Mouse (Mus musculus): ENCODE measurements at regions not wholly inside any gene's neighbourhood (a gene's known extent, or its start where the extent isn't known, plus 50 kb on each side); places are given as distances from the start of the nearest gene placed in this dataset.

DNA sequence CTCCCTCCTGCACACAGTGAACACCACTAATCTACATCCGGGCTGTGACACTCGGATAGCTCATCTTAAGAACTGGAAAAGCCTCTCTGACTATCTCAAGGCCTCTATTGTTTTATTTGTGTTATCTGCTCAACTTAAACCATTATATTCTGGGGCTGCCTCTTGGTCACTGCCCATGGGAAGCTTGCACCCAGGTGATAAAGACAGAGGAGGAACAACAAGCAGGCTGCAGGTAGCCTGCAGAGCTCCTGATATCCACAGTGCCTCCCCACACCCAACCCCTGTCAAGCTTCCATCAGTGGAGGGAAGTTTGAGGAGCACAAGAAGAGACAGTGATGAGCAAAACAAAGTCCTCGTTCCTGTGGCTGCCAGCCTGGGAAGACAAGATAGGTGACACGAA lies 467.0 kb upstream of the Smim15 start:
- H3K4me3 ChIP-seq (ENCODE audit: low read length): no peak overlapping the region
- no peaks in the 10 kb centered on the region for H3K9me3 ChIP-seq (ENCODE audit: low read length)
- H3K27ac ChIP-seq (ENCODE audit: low read length): no peak overlapping the region
- no peaks in the 10 kb centered on the region for H3K4me1 ChIP-seq (ENCODE audit: insufficient read depth, low read length)
- H3K36me3 ChIP-seq (ENCODE audit: insufficient read depth, low read length): no peaks in the 10 kb centered on the region
- ATAC-seq (ENCODE audit: low FRiP score, low TSS enrichment): no peak
- H3K9ac ChIP-seq (replicated peaks; ENCODE audit: low read length): no peak overlapping the region
- WGBS: 77% methylated on average over 4 of the region's 4 CpGs
- H3K4me2 ChIP-seq (replicated peaks; ENCODE audit: low read depth, low read length): no peak overlapping the region
- no peaks in the 10 kb centered on the region for H3K27me3 ChIP-seq (ENCODE audit: insufficient read depth, low read length)

DNA sequence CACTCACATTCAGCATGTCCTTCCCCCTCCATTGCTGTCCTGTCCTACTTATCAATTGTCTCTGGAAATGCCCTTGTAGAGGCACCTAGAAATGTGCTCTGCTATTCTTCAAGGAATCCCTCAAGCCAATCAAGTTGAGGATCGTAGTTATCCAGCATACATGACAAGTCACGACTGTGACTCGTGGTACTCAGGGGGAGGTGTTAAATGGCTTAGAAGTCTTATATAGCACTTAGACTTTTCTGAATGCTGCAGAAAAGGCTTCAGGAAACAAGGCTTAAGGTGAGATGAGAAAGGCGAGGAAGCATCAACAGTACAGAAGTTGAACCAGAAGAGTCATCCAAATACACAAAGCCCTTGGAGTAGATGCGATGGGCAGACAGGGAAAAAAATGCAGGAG lies 467.5 kb upstream of the Smim15 start:
- WGBS: 91% methylated on average over 5 of the region's 5 CpGs
- H3K27ac ChIP-seq (ENCODE audit: low read length): no peak overlapping the region
- no peaks in the 10 kb centered on the region for H3K27me3 ChIP-seq (ENCODE audit: insufficient read depth, low read length)
- H3K9ac ChIP-seq (replicated peaks; ENCODE audit: low read length): no peak overlapping the region
- H3K9me3 ChIP-seq (ENCODE audit: low read length): no peaks in the 10 kb centered on the region
- no peak overlapping the region for H3K4me3 ChIP-seq (ENCODE audit: low read length)
- H3K4me2 ChIP-seq (replicated peaks; ENCODE audit: low read depth, low read length): no peak overlapping the region
- no peaks in the 10 kb centered on the region for H3K36me3 ChIP-seq (ENCODE audit: insufficient read depth, low read length)
- H3K4me1 ChIP-seq (ENCODE audit: insufficient read depth, low read length): no peaks in the 10 kb centered on the region
- ATAC-seq (ENCODE audit: low FRiP score, low TSS enrichment): no peak

GRCm38 (mm10) chr13:107575025-107575424 lies 469.2 kb upstream of the Smim15 start:
- no peak for ATAC-seq (ENCODE audit: low FRiP score, low TSS enrichment)
- 82% methylated on average over 3 of the region's 3 CpGs for WGBS

GRCm38 (mm10) chr13:107573499-107574355 lies 470.5 kb upstream of the Smim15 start:
- H3K9ac ChIP-seq (replicated peaks; ENCODE audit: low read length): no peak overlapping the region
- ATAC-seq (ENCODE audit: low FRiP score, low TSS enrichment): no peak
- no peaks in the 10 kb centered on the region for H3K36me3 ChIP-seq (ENCODE audit: insufficient read depth, low read length)
- H3K9me3 ChIP-seq (ENCODE audit: low read length): no peaks in the 10 kb centered on the region
- 71% methylated on average over 9 of the region's 9 CpGs for WGBS
- no peak overlapping the region for H3K27ac ChIP-seq (ENCODE audit: low read length)
- H3K27me3 ChIP-seq (ENCODE audit: insufficient read depth, low read length): no peaks in the 10 kb centered on the region
- no peaks in the 10 kb centered on the region for H3K4me1 ChIP-seq (ENCODE audit: insufficient read depth, low read length)
- no peak overlapping the region for H3K4me3 ChIP-seq (ENCODE audit: low read length)
- H3K4me2 ChIP-seq (replicated peaks; ENCODE audit: low read depth, low read length): no peak overlapping the region

More at GRCm38 (mm10) chr13:107575025-107575424, 469.2 kb upstream of the Smim15 start:
- H3K9me3 ChIP-seq (ENCODE audit: low read length): no peaks in the 10 kb centered on the region
- H3K4me1 ChIP-seq (ENCODE audit: insufficient read depth, low read length): no peaks in the 10 kb centered on the region
- H3K27ac ChIP-seq (ENCODE audit: low read length): no peak overlapping the region
- H3K9ac ChIP-seq (replicated peaks; ENCODE audit: low read length): no peak overlapping the region
- no peaks in the 10 kb centered on the region for H3K36me3 ChIP-seq (ENCODE audit: insufficient read depth, low read length)
- no peaks in the 10 kb centered on the region for H3K27me3 ChIP-seq (ENCODE audit: insufficient read depth, low read length)
- H3K4me3 ChIP-seq (ENCODE audit: low read length): no peak overlapping the region
- no peak overlapping the region for H3K4me2 ChIP-seq (replicated peaks; ENCODE audit: low read depth, low read length)

DNA sequence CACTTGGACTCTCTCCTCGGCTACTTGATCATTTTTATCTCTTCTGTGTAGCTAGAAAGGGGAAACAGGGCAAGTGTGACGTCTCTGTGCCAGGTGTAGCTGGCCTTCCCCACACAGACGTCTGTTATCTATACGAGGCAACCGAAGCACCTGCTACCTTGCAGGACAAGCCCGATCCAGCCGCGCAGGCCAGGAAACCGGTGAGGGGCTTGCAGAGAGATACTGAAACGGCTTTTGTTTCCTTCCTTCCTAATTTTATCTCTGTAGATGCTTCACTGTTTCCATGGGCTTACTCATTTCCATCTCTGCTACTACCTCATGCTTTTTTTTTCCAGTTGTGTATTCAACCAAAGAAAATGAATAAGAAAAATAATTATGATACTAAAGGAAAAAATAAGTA lies 472.7 kb upstream of the Smim15 start:
- Histone ChIP-seq H3K4me3 (ENCODE audit: low read length) (no peak overlapping the region), H3K27me3 (ENCODE audit: insufficient read depth, low read length) (no peaks in the 10 kb centered on the region), H3K9ac (replicated peaks; ENCODE audit: low read length) (no peak overlapping the region), H3K9me3 (ENCODE audit: low read length) (no peaks in the 10 kb centered on the region), H3K36me3 (ENCODE audit: insufficient read depth, low read length) (no peaks in the 10 kb centered on the region), H3K4me2 (replicated peaks; ENCODE audit: low read depth, low read length) (no peak overlapping the region), H3K27ac (ENCODE audit: low read length) (no peak overlapping the region), H3K4me1 (ENCODE audit: insufficient read depth, low read length) (no peaks in the 10 kb centered on the region)
- WGBS: 79% methylated on average over 10 of the region's 10 CpGs
- ATAC-seq (ENCODE audit: low FRiP score, low TSS enrichment): no peak

GRCm38 (mm10) chr13:107569477-107569876 lies 474.8 kb upstream of the Smim15 start:
- Histone ChIP-seq H3K27me3 (ENCODE audit: insufficient read depth, low read length) (no peaks in the 10 kb centered on the region), H3K9ac (replicated peaks; ENCODE audit: low read length) (no peak overlapping the region), H3K4me3 (ENCODE audit: low read length) (no peak overlapping the region), H3K36me3 (ENCODE audit: insufficient read depth, low read length) (no peaks in the 10 kb centered on the region), H3K4me1 (ENCODE audit: insufficient read depth, low read length) (no peaks in the 10 kb centered on the region), H3K27ac (ENCODE audit: low read length) (no peak overlapping the region), H3K9me3 (ENCODE audit: low read length) (no peaks in the 10 kb centered on the region), H3K4me2 (replicated peaks; ENCODE audit: low read depth, low read length) (no peak overlapping the region)
- 89% methylated on average over 2 of the region's 2 CpGs for WGBS
- ATAC-seq (ENCODE audit: low FRiP score, low TSS enrichment): no peak

GRCm38 (mm10) chr13:107568701-107569121 lies 475.5 kb upstream of the Smim15 start:
- no peak overlapping the region for H3K4me3 ChIP-seq (ENCODE audit: low read length)
- 46% methylated on average over 7 of the region's 7 CpGs for WGBS
- H3K36me3 ChIP-seq (ENCODE audit: insufficient read depth, low read length): no peaks in the 10 kb centered on the region
- no peak overlapping the region for H3K27ac ChIP-seq (ENCODE audit: low read length)
- no peaks in the 10 kb centered on the region for H3K4me1 ChIP-seq (ENCODE audit: insufficient read depth, low read length)
- H3K9ac ChIP-seq (replicated peaks; ENCODE audit: low read length): no peak overlapping the region
- no peak overlapping the region for H3K4me2 ChIP-seq (replicated peaks; ENCODE audit: low read depth, low read length)
- peak; percentile 61; the same call in 1 of the 2 replicates for ATAC-seq (ENCODE audit: low FRiP score, low TSS enrichment)
- no peaks in the 10 kb centered on the region for H3K9me3 ChIP-seq (ENCODE audit: low read length)
- H3K27me3 ChIP-seq (ENCODE audit: insufficient read depth, low read length): no peaks in the 10 kb centered on the region

DNA sequence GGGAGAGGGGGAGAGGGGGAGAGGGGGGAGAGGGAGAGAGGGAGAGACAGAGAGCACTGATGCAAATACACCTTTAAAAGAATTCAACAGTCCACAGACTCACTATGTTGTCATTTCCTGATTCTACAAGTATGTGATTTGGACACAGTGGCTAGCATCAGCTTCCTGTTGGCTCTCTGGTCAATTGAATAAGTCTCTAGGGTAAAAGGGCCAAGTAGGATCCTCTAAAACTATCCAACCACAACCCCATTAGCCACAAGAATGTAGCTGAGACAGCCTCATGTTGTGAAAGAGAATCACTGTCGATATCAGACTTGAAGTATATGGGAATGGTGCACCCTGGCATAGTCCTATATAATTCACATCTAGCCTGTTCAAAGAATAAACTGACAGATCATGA lies 481.8 kb upstream of the Smim15 start:
- no peak overlapping the region for H3K9ac ChIP-seq (replicated peaks; ENCODE audit: low read length)
- no peak for ATAC-seq (ENCODE audit: low FRiP score, low TSS enrichment)
- WGBS: 83% methylated on average over 1 of the region's 1 CpGs

DNA sequence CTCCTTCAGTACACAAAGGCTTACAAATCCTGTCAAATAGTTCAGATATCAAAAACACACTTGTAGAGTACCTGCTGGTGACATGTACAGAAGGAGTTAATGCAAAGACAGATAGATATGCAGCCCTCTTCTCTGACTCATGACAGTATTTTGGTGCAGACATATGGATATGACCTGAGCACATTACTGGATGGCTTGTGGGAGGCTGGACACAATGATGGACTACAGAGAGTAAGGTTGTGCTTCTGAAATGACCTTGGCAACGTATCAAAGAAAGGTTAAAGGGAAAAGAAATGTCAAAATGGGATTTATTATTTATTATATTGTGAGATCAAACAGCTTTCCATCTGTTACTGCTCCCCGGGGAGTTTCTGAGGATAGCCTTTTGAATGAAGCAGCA lies 482.7 kb upstream of the Smim15 start:
- no peak for ATAC-seq (ENCODE audit: low FRiP score, low TSS enrichment)
- 0 out of 2 replicates have a peak, but pooled peaks cover 3% of the 10 kb centered on the region for H3K9me3 ChIP-seq (ENCODE audit: low read length)
- 53% methylated on average over 2 of the region's 2 CpGs for WGBS

More for the DNA sequence above, 481.8 kb upstream of the Smim15 start:
- no peak overlapping the region for H3K27ac ChIP-seq (ENCODE audit: low read length)
- H3K4me2 ChIP-seq (replicated peaks; ENCODE audit: low read depth, low read length): no peak overlapping the region
- H3K36me3 ChIP-seq (ENCODE audit: insufficient read depth, low read length): no peaks in the 10 kb centered on the region
- H3K4me1 ChIP-seq (ENCODE audit: insufficient read depth, low read length): 0 out of 2 replicates have a peak, but pooled peaks cover 2% of the 10 kb centered on the region
- H3K9me3 ChIP-seq (ENCODE audit: low read length): 0 out of 2 replicates have a peak, but pooled peaks cover 3% of the 10 kb centered on the region
- H3K27me3 ChIP-seq (ENCODE audit: insufficient read depth, low read length): no peaks in the 10 kb centered on the region
- H3K4me3 ChIP-seq (ENCODE audit: low read length): no peak overlapping the region

DNA sequence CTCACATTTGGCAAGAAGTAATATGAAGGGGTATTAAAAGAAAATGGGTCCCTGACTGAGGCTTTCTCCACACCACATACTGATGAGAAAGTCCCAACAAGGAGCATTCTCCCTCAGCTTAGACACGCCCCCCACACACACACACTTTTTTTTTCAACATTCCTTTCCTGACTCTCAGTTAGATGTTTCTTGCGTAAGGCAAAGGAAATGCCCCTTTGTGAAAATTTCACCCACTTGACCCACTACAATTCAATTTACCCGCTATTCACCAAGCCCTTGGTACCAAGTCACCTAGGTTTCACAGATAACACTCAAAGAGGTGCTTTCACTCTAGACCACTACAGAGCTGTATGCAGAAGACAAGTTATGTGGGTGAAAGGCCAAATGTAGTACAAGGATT lies 488.3 kb upstream of the Smim15 start:
- H3K9ac ChIP-seq (replicated peaks; ENCODE audit: low read length): no peak overlapping the region
- no peak overlapping the region for H3K27ac ChIP-seq (ENCODE audit: low read length)
- no peak overlapping the region for H3K4me2 ChIP-seq (replicated peaks; ENCODE audit: low read depth, low read length)
- 0 out of 2 replicates have a peak, but pooled peaks cover 3% of the 10 kb centered on the region for H3K9me3 ChIP-seq (ENCODE audit: low read length)
- no peaks in the 10 kb centered on the region for H3K36me3 ChIP-seq (ENCODE audit: insufficient read depth, low read length)
- no peak for ATAC-seq (ENCODE audit: low FRiP score, low TSS enrichment)
- no peaks in the 10 kb centered on the region for H3K4me1 ChIP-seq (ENCODE audit: insufficient read depth, low read length)
- no peak overlapping the region for H3K4me3 ChIP-seq (ENCODE audit: low read length)
- H3K27me3 ChIP-seq (ENCODE audit: insufficient read depth, low read length): no peaks in the 10 kb centered on the region
- 83% methylated on average over 3 of the region's 3 CpGs for WGBS

More for the DNA sequence above, 482.7 kb upstream of the Smim15 start:
- Histone ChIP-seq H3K27me3 (ENCODE audit: insufficient read depth, low read length) (no peaks in the 10 kb centered on the region), H3K36me3 (ENCODE audit: insufficient read depth, low read length) (no peaks in the 10 kb centered on the region), H3K4me2 (replicated peaks; ENCODE audit: low read depth, low read length) (no peak overlapping the region), H3K27ac (ENCODE audit: low read length) (no peak overlapping the region), H3K4me3 (ENCODE audit: low read length) (no peak overlapping the region), H3K9ac (replicated peaks; ENCODE audit: low read length) (no peak overlapping the region), H3K4me1 (ENCODE audit: insufficient read depth, low read length) (0 out of 2 replicates have a peak, but pooled peaks cover 2% of the 10 kb centered on the region)

Data from kidney, embryonic 16.5 days (tissue).